8 mouse cellular contexts compared by ENCODE assay signal in genomic region chr4:64200151-64200807, GRCm38 (mm10).
DNase-seq lines count a peak whose midpoint lies in the region; ATAC-seq and TF ChIP-seq lines count a peak whose summit lies in the region.
"Had no signal": no experiment of that assay in that cellular context is flagged by ENCODE, and none has a peak within 500 bp of the region (broad histone marks: within the 10 kb centered on the region; RNA-seq: fewer than 3 reads in every experiment).

No protein-coding gene starts in this region.

- intact Hi-C loops in left cerebral cortex, adult 2 months (cut with DNase I): no loop called here

- ATAC-seq in forebrain, embryonic 14.5 days: peak; percentile 95
- 0 out of 2 replicates have a peak, but pooled peaks have one; percentile 40 for ATAC-seq in stomach, embryonic 16.5 days (ENCODE audit: insufficient read depth, low FRiP score)

- H3K4me3 ChIP-seq in cerebellum, adult 2 months (replicated peaks; ENCODE audit: insufficient read depth, low read depth, low read length): no peak overlapping the region
- no peak overlapping the region for H3K4me3 ChIP-seq in forebrain, embryonic 14.5 days (ENCODE audit: low read depth, low read length)
- no peak overlapping the region for H3K4me3 ChIP-seq in left cerebral cortex, adult 2 months
- H3K4me3 ChIP-seq in stomach, embryonic 16.5 days (replicated peaks; ENCODE audit: low read length): no peak overlapping the region
- H3K4me3 ChIP-seq: myocyte had no signal

- no peak for TF ChIP-seq CTCF in cerebellum, adult 2 months (IDR thresholded peaks at IDR 0.05; ENCODE audit: borderline replicate concordance, insufficient read depth, low read depth, low read length)
- no peak for TF ChIP-seq CTCF in left cerebral cortex, adult 2 months (IDR thresholded peaks at IDR 0.05)

- no peaks in the 10 kb centered on the region for H3K9me3 ChIP-seq in forebrain, embryonic 14.5 days (replicated peaks; ENCODE audit: control insufficient read depth, low read length)
- H3K9me3 ChIP-seq in stomach, embryonic 16.5 days (replicated peaks; ENCODE audit: control insufficient read depth, low read length): no peaks in the 10 kb centered on the region

- H3K27me3 ChIP-seq in cerebellum, adult 2 months (ENCODE audit: control insufficient read depth, insufficient read depth, low read length): no peaks in the 10 kb centered on the region
- H3K27me3 ChIP-seq in forebrain, embryonic 14.5 days (replicated peaks; ENCODE audit: control insufficient read depth, insufficient read depth, low read length): no peaks in the 10 kb centered on the region
- H3K27me3 ChIP-seq in stomach, embryonic 16.5 days (ENCODE audit: control insufficient read depth, insufficient read depth, low read length): no peaks in the 10 kb centered on the region

- H3K9ac ChIP-seq in forebrain, embryonic 14.5 days (ENCODE audit: low read length): no peak overlapping the region
- H3K9ac ChIP-seq in stomach, embryonic 16.5 days (ENCODE audit: low read length): no peak overlapping the region

- TF ChIP-seq POLR2A in cerebellum, adult 2 months (IDR thresholded peaks at IDR 0.05; ENCODE audit: borderline replicate concordance, insufficient read depth, low read length): no peak

- H3K4me1 ChIP-seq in cerebellum, adult 2 months (ENCODE audit: control insufficient read depth, insufficient read depth, low read length): peaks cover 6% of the 10 kb centered on the region; the same call in 1 of the 2 replicates
- peaks cover 6% of the 10 kb centered on the region for H3K4me1 ChIP-seq in forebrain, embryonic 14.5 days (ENCODE audit: control insufficient read depth, insufficient read depth, low read length)
- H3K4me1 ChIP-seq in stomach, embryonic 16.5 days (ENCODE audit: control insufficient read depth, insufficient read depth, low read length): no peaks in the 10 kb centered on the region

- H3K36me3 ChIP-seq in forebrain, embryonic 14.5 days (ENCODE audit: control insufficient read depth, insufficient read depth, low read length): no peaks in the 10 kb centered on the region
- H3K36me3 ChIP-seq in stomach, embryonic 16.5 days (ENCODE audit: control insufficient read depth, insufficient read depth, low read length): no peaks in the 10 kb centered on the region

- H3K4me2 ChIP-seq in forebrain, embryonic 14.5 days (ENCODE audit: low read length): no peak overlapping the region
- no peak overlapping the region for H3K4me2 ChIP-seq in stomach, embryonic 16.5 days (ENCODE audit: low read depth, low read length)

- 4% methylated on average over 3 of the region's 3 CpGs for WGBS in cerebellum, adult 2 months
- WGBS in forebrain, embryonic 14.5 days: 10% methylated on average over 3 of the region's 3 CpGs
- 58% methylated on average over 3 of the region's 3 CpGs for WGBS in stomach, embryonic 16.5 days

- DNase-seq in left cerebral cortex, adult 18-20 months (ENCODE audit: low spot score in 2 of 2): peak; percentile 4 to 11
- DNase-seq in left cerebral cortex, adult 11 months (ENCODE audit: low spot score): no peak
- DNase-seq in cerebellum, adult 2 months: peak; percentile 94 to 95
- DNase-seq in forebrain, embryonic 14.5 days (ENCODE audit: low spot score): peak; percentile 86
- peak; percentile 26 to 27 for DNase-seq in left cerebral cortex, adult 2 months (ENCODE audit: extremely low spot score in 1 of 2, low spot score in 2 of 2)
- DNase-seq in B cell, adult 2 months: no peak

- no peak overlapping the region for H3K27ac ChIP-seq in cerebellum, adult 2 months (ENCODE audit: insufficient read depth, low read length)
- H3K27ac ChIP-seq in forebrain, embryonic 14.5 days (ENCODE audit: low read depth, low read length): 0 out of 2 replicates have a peak overlapping the region, but pooled peaks have one; percentile 14
- H3K27ac ChIP-seq in left cerebral cortex, adult 2 months: no peak overlapping the region
- peak overlapping the region; percentile 66 for H3K27ac ChIP-seq in stomach, embryonic 16.5 days (ENCODE audit: low read length)

Comparison
In these comparisons a context has a peak if more than half of its experiments do, and no peak if none do; other contexts are left out.
1. DNase-seq: peak in left cerebral cortex, adult 18-20 months (2 of 2), cerebellum, adult 2 months (2 of 2), forebrain, embryonic 14.5 days (single experiment) and left cerebral cortex, adult 2 months (2 of 2); none in left cerebral cortex, adult 11 months (single experiment) and B cell, adult 2 months (0 of 2).
2. H3K27ac ChIP-seq: peak in forebrain, embryonic 14.5 days (single experiment) and stomach, embryonic 16.5 days (single experiment); none in cerebellum, adult 2 months (single experiment) and left cerebral cortex, adult 2 months (single experiment).